Mouse (Mus musculus) cerebellum, adult 9-11 months (tissue): ENCODE measurements at regions not wholly inside any gene's neighbourhood (a gene's known extent, or its start where the extent isn't known, plus 50 kb on each side); places are given as distances from the start of the nearest gene placed in this dataset.
"Not testable (repeated sequence)": the region's sequence is repeated elsewhere in the genome, so short reads cannot be mapped to it uniquely, and the experiment has no call there.

ENCODE experiments used
- DNase-seq: peaks from one replicate; pipeline ENCODE4 v3.0.0; 2022

DNA sequence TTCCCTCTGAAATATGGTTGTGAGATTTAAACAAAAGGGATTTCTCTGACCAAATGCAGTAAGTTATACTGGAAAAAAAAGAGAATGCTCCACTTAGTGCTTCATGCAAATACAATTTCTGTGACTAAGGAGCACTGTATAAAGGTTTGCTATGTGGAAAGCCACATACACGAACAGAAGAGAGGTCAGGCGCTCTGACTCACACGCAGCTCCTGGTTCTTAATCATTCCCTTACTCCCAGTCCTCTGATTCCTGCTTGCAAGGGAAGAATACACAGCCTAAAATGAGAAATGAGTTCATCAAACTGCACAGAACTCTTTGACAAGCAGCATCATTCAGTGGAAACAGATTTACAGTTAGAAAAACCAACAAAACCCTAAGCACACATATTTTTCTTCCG is 406.8 kb downstream of the Gja1 start:
- DNase-seq: no peak

DNA sequence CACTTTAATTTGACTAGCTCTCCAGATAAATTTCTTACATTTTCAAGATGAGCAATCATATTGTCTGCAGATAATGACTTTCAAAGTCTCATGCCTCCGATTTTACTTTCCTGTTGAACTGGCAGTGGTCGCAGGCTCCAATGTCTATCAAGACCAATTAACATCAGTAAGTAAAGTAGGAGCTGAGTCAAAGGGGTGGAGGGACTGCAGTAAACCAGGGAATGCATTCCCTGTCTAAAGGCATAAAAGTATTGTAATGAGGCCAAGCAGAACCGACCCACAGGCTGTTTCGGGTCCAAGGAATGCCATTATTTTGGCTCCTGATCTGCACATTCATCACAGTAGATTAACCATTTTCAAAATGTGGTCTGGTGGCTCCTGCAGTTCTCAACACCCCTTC is 411.0 kb downstream of the Gja1 start:
- DNase-seq: no peak

DNA sequence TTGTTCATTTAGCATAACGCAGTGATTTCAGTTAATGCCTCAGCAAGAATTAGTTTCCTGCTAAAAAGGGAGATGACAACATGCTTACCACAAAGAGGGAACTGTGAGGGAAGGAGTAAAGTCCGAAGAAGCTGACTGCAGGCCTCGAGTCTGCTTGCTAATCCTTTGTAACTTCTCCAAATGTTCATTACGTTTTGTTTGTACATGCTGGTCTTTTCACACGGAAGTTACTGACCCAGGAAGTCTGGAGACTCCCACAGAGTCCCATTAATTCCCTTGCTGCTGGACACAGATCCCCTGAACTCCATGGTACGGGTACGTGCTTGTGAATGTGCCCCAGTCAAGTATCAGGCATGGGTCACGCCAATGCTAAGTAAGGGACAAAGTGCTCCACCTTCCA is 415.9 kb downstream of the Gja1 start:
- no peak for DNase-seq

DNA sequence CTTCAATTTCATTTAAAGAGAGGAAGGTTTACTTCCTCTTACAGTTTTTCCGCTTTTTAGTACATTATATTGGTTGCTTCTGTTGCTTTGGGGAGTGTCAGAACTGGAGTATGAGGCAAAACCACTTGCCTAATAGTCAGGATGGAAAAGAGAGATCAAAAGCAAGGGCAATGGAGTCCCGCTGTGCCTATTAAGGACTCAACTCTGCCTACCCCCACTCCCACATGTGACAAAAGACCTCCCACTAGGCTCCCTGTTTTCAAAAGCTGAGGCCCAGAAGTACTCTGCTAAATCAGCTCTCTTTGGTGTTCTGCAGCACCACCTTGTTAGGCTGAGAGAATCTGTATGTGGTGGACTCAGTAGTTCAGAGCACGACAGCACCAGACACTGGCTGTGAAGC is 418.3 kb downstream of the Gja1 start:
- DNase-seq: no peak

DNA sequence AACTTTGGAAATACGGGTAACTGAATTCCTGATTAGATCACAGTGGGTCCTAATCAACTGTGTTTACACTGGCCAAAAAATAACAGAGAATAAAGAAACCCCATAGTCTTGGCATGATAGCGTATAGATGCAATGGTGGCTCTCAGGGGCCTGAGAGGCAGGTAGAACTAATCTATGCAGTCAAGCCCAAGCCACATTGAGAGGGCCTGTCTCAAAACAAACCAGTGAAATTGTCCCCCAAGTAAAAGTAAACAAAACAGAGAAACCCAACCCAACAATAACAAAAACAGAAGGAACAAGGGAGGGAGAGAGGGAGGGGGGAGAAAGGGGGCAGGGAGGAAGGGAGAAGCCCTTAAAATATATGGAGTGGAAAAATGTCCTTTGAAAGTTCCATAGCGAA is 422.2 kb downstream of the Gja1 start:
- DNase-seq: no peak

DNA sequence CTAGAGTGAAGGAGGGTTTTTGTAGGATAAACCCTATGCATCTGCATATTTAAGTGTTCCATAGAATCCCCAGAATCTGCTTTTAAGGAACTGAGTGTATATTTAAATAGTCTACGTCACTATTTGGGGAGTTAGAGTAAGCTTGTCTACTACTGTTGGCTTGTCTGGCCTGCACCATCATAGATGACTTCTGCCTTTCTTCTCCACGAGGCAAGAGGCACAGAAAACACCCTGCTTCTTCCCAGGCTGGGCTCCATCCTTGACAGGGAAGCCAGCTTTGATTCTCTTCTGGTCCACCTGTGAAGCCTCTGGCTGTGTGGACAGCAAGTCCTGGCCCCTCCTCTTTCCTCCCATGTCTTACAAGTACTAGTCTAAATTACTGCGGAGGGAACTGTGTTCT is 422.6 kb downstream of the Gja1 start:
- no peak for DNase-seq

DNA sequence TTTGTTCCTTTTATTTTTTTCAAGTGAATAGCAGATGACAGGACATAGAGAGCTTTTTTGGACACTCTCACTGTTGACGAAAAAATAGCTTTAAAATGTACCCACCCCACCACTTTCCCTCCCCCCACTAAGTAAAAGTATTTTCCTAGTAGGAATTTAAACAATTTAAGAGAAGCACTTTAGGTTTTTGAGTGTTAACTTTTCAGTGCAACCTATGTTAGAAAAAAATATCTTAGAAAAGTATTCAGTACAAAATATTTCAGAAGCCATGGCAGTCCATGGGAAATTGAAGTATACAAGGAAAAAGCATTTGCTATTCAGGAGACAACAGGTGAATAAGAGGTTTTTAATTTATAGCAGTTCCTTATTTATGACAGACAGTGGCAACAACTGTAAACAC is 431.9 kb downstream of the Gja1 start:
- DNase-seq: no peak

DNA sequence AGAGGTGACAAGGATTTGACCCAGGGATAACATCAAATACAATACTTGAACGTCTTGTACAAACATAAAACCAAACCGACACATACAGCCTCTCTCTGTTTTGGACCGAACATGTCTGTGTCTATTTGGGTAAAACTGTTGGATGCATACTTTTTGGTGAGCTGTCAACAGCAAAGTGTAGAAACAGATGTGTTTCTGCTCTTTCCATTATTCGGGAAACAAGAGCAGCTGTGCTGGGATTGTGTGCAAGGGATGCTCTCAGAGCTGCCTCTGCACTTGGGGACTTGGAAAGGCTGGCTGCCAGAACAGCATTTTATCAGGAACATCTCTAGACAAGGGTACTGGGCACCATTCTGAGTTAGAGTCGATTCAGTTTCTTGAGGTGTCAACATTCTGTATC is 445.0 kb downstream of the Gja1 start:
- DNase-seq: no peak

DNA sequence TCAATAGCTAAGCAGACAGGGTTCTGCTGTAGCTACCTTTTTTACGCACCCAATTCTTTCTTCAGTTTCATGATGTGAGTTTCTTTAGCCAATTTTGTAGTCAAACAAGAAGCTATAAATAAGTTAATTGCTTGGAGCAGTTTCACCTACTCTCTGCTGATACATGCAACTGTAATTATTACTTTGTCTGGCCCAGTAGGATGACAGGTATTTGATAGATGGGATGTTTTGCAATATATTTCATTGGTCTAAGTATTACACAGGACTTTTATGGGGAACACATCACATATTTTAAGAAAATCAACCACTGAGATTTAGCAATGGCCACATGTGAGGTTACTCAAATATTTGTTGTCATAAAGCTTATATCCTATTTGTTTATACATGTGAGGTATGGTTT is 454.2 kb downstream of the Gja1 start:
- no peak for DNase-seq

DNA sequence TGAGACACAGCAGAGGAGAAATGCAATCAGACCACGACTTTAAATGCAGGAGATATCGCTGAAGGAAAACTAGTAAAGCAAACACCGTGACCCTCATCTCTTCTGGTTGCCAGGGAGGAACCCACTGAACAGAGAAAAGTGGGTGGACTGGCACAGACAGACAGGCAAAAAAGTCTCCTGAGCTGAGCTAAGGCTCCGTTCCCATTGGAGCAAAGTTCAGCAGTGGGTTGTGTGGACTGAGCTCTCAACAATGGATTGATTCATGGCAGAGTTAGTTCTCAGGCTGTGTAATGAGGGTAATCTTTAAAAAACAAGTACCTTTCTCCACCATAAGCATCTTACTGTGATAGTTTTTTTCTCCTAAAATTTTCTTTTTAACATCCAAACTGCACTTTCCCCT is 454.8 kb downstream of the Gja1 start:
- DNase-seq: no peak

DNA sequence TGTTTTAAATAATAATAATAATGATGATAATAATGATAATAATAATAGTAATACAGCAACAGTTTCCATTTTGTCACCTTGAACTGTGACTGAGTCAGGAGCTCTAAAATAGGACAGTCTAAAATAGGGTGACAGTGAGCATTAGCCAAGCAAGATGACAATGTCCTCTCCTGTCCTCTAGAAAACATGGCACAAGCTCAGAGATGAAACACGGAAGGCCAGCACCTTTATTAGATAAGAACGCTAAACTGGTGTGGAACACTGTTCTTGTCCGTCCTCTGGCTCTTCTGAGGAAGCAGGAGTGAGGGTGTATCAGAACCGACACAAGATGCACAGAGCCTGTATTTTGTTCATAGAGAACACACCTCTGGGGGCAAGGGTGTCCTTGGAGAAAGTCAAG is 459.0 kb downstream of the Gja1 start:
- DNase-seq: no peak

DNA sequence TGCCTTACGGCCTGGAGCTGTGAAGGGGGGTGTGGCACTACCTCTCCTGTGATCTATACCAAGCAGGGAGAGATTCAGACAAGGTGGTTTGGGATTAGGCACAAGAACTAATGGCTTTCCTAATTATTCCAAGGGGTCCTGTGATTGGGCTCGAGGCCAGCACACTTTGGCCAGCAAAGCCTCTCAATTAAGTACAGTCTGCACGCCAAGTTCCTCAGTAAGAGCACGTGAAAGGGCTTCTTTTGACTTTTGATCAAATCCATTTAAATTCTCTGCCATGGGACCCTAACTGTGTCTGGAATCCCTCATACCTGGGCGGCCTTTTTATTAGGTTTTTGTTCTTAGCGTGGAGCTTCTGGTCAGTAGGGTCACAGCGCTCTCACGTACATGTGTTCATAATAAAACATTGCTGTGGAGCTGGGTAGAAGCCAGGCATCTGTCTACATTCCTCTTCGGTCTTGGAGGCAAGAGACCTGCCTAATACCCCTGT is 461.9 kb downstream of the Gja1 start:
- DNase-seq: peak; percentile 5

DNA sequence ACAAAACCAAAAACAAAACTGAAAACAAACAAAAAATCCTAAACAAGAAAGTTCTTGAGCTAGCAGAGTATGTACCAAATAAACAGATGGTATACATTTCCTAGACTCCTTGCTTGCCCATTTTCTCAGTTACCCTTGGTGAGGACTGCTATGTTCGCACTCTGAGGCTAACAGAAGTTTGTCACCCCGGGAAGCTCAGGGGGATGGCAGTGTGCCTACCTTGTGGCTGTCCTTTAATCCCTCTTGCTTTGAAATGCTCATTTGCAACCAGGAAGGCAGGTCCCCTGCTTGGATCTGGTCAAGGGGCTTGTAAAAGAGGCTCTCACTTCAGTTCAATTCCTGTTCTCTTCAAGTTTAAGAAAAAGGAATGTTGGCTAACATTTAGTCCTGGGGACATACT is 462.4 kb downstream of the Gja1 start:
- DNase-seq: peak; percentile 52

DNA sequence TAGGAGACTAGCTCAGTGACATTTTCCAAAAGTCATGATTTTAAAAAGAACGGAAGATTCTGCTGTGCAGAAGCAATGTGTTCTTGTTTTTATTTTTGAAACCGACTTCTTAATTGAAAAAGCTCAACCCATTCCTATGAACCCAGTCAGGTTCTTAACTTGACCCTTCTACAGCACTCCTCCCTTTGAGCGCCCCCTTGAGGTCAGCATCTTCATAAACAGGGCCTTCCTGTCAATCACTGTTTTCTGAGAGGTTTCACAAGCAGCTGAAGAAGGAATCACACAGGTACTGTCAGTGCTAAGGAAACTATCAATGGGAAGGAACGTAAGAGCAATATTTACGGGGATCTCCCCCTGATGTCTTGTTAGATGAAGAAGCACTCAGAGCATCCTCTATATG is 463.6 kb downstream of the Gja1 start:
- DNase-seq: peak; percentile 3

DNA sequence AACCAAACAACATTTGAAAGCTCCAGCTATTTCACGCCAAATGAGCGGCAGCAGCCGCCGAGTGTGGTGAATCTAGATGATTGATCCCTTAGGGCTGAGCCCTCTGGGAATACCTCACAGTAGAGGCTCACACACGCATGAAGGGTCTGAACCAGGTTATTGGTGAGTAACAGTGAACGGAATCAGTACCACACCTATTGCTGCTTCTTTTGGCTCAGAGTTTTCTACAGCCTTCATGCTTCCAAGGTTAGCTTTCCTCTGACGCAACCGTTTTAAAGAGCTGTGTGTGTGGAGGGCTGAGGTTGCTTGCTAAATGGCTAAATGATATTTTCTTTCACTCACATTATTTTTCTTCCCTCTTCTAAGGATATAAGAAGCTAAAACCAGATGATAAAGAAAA is 464.4 kb downstream of the Gja1 start:
- DNase-seq: no peak

DNA sequence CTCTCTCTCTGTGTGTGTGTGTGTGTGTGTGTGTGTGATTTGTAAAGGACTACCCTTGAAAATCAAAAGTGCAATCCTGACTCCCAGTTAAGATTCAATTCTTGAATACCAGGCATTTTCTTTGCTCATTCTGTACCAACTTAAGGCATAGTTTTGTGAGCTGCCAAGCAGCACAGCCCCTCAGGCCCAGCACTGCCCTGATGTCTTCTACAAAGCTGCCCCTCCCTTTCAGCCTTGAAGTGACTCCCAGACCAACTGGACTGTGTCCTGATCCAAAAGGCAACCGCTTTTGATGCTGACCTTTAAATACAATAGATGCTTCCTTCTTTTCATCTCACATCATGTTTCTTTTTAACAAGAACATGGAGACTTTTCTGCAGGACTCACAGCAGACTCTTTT is 464.8 kb downstream of the Gja1 start:
- DNase-seq: no peak

DNA sequence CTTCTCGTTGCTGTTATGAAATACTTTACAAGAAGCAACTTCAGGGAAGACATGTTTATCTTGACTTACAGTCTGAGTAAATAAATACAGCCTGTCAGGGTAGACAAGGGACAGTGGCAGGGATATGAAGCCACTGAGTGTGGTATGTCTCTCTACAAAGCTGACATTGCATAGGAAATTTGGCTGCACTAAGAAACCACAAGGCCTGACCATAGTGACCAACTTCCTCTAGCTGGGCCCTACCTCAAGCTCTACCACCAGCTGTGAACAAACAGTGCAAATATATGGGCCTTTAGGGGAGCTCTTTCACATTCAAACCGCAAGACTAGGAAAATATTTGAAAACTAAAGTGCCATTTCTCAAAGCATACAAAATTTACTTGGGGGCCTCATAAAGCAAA is 475.4 kb downstream of the Gja1 start:
- no peak for DNase-seq

DNA sequence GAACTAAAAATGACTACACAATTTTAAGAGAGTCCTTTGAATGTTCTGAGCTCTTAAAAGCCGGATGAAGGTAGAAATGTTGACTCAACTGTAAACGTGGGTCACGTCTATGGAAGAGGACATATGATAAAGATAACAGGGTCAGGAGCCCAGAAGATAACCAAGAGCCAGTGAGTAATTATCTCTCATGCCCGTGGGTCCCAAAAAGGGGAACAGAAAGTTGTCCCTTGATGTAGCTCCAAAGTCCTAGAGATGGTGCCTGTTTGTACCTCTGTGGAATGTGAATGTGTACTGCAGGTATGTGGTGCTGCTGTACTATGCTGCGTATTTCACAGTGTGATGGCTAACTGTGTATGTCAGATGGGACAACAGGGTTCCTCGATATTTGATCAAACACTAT is 479.1 kb downstream of the Gja1 start:
- no peak for DNase-seq

DNA sequence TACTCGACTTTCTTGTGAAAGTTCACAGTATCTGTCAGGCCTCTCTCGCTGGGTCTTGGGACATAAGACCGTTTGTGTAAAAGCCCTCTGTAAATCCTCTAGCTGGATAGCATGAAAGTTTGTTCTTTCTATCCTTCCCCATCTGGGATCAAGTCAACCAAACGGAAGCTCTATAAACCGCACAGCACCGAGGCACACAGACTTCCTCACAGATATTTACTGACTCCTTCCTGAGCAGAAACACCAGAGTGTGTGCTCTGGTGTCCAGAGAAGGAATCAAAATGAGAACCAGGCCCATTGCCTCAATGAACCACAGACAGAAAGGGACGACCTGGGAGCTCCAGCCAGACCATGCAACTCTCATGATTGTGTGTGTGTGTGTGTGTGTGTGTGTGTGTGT is 502.6 kb downstream of the Gja1 start:
- DNase-seq: no peak

DNA sequence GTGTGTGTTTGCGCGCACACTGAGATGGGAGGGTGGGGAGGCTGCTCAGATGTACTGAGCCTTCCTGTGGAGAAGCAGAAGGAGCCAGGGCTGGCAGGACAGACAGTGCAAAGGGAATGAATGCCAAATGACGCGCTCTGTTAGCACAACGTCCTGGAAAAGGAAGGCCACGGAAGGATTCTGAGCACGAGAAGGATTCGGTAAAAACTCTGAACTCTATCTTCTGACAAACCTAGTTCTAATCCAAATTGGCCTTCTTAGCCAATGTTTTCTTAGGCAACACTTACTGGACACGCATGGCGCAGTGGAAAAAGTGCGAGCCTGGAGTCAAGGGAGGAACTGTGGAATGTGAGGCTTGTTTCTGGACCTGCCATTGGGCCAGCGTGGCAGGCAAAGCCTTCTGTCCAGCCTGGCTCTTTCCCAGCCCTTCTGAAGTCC is 503.0 kb downstream of the Gja1 start:
- DNase-seq: peak; percentile 55

DNA sequence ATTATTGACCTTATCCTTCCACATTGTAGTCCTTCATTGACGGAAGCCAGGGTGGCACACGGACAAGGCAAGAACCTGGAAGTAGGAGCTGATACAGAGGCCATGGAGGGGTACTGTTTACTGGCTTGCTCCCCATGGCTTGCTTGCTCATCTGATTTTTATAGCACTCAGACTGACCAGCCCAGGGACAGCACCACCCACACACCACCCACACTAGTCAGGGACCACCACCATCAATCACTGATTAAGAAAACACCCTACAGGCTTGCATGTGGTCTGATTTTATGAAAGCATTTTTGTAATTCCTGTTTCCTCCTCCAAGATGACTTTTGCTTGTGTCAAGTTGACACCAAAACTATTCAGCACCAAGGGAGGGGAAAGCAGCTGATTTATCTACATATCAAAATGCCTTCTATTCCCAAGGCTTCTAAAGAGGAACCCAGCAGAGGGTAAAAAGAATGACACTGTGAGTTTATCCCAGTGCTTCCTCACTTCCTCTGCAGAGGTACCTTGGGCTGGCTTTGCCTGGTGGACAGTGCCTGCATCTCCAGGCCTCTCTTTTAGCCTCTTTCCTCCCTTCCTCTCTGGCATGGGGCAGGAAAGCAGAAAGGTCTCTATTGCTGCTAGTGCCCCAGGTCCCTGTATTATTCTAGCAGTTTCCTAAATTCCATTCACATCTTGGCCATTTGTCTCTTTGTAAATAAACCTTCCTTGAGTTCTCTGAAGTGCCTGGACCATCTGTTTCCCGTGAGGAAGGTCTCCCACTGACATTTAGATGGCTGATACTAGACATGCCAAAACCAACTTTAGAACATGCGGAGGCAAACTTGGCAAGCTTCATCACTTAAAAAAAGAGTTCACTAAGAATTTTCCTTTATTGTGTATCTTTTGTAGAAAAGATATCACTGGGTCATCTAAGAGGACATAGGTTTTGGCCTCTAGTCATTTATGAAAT is 507.6 kb downstream of the Gja1 start:
- DNase-seq: no peak

DNA sequence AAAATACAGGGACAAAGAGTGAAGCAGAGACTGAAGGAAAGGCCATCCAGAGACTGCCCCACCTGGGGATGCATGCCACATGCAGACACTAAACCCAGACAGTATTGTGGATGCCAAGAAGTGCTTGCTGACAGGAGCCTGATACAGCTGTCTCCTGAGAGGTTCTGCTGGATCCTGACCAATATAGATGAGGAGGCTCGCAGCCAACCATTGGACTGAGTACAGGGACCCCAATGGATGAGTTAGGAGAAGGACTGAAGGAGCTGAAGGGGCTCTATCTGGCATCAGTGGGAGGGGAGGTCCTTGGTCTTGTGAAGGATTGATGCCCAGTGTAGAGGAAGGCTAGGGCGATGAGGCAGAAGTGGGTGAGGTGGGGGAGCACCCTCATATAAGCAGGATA is 514.4 kb downstream of the Gja1 start:
- not testable (repeated sequence) for DNase-seq

DNA sequence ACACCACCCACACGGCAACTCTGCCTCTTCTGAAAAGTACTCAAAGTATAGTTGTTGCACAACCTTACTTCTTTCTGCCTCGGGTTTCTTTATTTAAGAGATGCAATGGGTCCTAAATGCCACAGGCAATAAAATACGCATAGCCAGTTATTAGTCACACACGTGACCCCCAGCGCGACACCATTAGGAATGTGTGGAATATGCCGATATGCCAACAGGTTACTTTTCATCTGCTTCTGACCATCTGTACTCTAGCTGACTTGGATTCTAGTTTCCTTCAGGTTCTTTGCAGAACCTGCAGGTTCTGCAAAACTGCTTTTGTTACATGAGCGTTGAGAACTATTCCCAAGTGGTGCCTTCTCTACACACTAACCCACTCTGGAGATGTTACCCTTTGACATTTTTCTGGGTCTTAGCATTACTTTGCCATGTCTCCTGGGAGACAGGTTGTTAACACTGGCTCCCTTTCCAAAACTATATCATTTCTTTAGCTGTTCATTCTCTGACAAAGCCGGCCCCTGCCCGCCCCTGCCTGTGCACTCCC is 515.6 kb downstream of the Gja1 start:
- no peak for DNase-seq

DNA sequence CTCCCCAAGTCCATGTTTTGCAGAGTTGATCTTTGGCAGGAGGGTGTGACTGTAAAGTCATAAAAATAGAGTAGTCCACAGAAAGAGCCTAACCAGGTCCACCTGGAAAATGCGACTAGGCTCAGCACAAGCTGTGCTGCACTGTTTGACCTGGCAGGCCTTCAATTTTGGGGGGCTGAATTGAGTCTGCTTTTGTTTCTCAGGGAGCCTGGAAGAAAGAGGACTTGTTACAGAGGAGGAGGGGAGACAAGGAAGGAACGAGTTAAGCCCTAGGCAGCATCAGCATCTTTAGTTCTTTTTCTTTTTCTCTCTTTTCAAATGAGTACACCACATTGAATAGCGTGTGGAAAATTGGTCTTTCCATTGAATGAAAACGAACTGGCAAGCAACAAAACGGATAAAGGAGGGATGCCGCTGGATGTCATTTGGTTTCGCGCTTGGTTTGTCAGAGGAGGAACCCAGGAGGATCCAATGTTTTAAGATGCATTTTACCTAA is 516.1 kb downstream of the Gja1 start:
- peak; percentile 17 for DNase-seq
